25 mouse cellular contexts compared by ENCODE assay signal in the genomic region with DNA sequence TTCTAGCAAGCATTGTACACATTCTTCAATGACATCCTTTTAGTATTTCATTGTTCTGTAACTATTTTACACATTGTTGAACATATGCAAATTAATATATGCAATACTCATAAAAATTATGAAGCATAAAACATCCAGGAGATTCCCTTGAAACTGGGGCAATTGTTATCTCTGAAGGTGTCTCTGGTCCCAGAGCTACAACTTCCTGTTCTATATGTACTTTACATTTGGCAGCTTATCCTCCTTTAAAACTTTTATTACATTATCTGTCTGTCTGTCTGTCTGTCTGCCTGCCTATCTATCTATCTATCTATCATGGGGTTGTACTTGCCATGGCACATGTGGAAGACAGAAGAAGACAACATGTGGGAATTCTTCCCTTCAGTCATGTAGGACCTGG.
"Had no signal": no experiment of that assay in that cellular context is flagged by ENCODE, and none has a peak within 500 bp of the region (broad histone marks: within the 10 kb centered on the region; RNA-seq: fewer than 3 reads in every experiment).

No protein-coding gene starts in this region.

- H3K27ac ChIP-seq: embryonic facial prominence, embryonic 10.5 days; embryonic facial prominence, embryonic 12.5 days; embryonic facial prominence, embryonic 13.5 days; embryonic facial prominence, embryonic 15.5 days; forebrain, embryonic 10.5 days; forebrain, embryonic 12.5 days; forebrain, embryonic 13.5 days; forebrain, embryonic 15.5 days; gastrocnemius, adult 2 months; heart, adult 2 months had no signal

- H3K9me3 ChIP-seq: embryonic facial prominence, embryonic 10.5 days; embryonic facial prominence, embryonic 12.5 days; embryonic facial prominence, embryonic 13.5 days; embryonic facial prominence, embryonic 15.5 days; forebrain, embryonic 10.5 days; forebrain, embryonic 12.5 days; forebrain, embryonic 13.5 days; forebrain, embryonic 15.5 days had no signal

- H3K27me3 ChIP-seq: embryonic facial prominence, embryonic 12.5 days; embryonic facial prominence, embryonic 13.5 days; embryonic facial prominence, embryonic 15.5 days; forebrain, embryonic 12.5 days; forebrain, embryonic 13.5 days; forebrain, embryonic 15.5 days had no signal

- H3K4me3 ChIP-seq: embryonic facial prominence, embryonic 10.5 days; embryonic facial prominence, embryonic 12.5 days; embryonic facial prominence, embryonic 13.5 days; embryonic facial prominence, embryonic 15.5 days; erythroblast, embryonic 14.5 days; forebrain, embryonic 10.5 days; forebrain, embryonic 12.5 days; forebrain, embryonic 13.5 days; forebrain, embryonic 15.5 days; gastrocnemius, adult 2 months; heart, adult 2 months had no signal

- H3K36me3 ChIP-seq: embryonic facial prominence, embryonic 10.5 days; embryonic facial prominence, embryonic 12.5 days; embryonic facial prominence, embryonic 13.5 days; embryonic facial prominence, embryonic 15.5 days; forebrain, embryonic 10.5 days; forebrain, embryonic 12.5 days; forebrain, embryonic 15.5 days had no signal

- H3K4me1 ChIP-seq: embryonic facial prominence, embryonic 12.5 days; forebrain, embryonic 13.5 days; forebrain, embryonic 15.5 days had no signal

- DNase-seq: cerebellum, adult 9-10 months; cerebellum, adult 9-11 months; cerebellum, postnatal 10 days; cerebellum, postnatal 14 days; cerebellum, postnatal 25 days; cerebellum, postnatal 36 days; embryo, embryonic 11 days; forebrain, postnatal 0 days; gastrocnemius, adult 2 months; gastrocnemius, postnatal 10 days; gastrocnemius, postnatal 14 days; gastrocnemius, postnatal 25 days; gastrocnemius, postnatal 36 days; heart, adult 11 months; heart, adult 18-20 months; heart, adult 2 months had no signal

- H3K9ac ChIP-seq: embryonic facial prominence, embryonic 12.5 days; embryonic facial prominence, embryonic 13.5 days; embryonic facial prominence, embryonic 15.5 days; forebrain, embryonic 12.5 days; forebrain, embryonic 13.5 days; forebrain, embryonic 15.5 days; forebrain, postnatal 0 days had no signal
